Comparison of ENCODE assay signal across 9 mouse cellular contexts in genomic region chr16:85898391-85898790, GRCm38 (mm10). TPM values are rescaled to one million over a fixed set of nuclear protein-coding genes. Genes with fewer than 3 reads are reported as not detected.
DNase-seq lines count a peak whose midpoint lies in the region; ATAC-seq lines count a peak whose summit lies in the region.
"Had no signal": no experiment of that assay in that cellular context is flagged by ENCODE, and none has a peak within 500 bp of the region (broad histone marks: within the 10 kb centered on the region; RNA-seq: fewer than 3 reads in every experiment).

No protein-coding gene starts in this region.

- H3K4me2 ChIP-seq in embryonic facial prominence, embryonic 13.5 days = peak overlapping the region; percentile 97
- H3K4me2 ChIP-seq: liver, embryonic 12.5 days had no signal

- 83% methylated on average over 4 of the region's 4 CpGs for WGBS in embryonic facial prominence, embryonic 13.5 days

- no peaks in the 10 kb centered on the region for H3K9me3 ChIP-seq in embryonic facial prominence, embryonic 13.5 days
- H3K9me3 ChIP-seq: liver, embryonic 12.5 days had no signal

- no peak overlapping the region for H3K27ac ChIP-seq in embryonic facial prominence, embryonic 13.5 days
- H3K27ac ChIP-seq: liver, embryonic 12.5 days had no signal

- peak; percentile 35 for DNase-seq in adrenal gland, adult 2 months
- no peak for DNase-seq in adrenal gland, adult 18-20 months (ENCODE audit: low spot score in 2 of 2)
- peak; percentile 31 for DNase-seq in heart, postnatal 4 days
- DNase-seq in lung, postnatal 14 days = peak; percentile 34
- DNase-seq in frontal cortex, postnatal 25 days (ENCODE audit: low spot score in 2 of 2) = no peak
- DNase-seq in thymus, postnatal 14 days = no peak
- no peak for DNase-seq in layer of hippocampus, adult 8-10 months (ENCODE audit: low spot score in 2 of 2)

- peaks cover 36% of the 10 kb centered on the region for H3K4me1 ChIP-seq in embryonic facial prominence, embryonic 13.5 days

- peak overlapping the region; percentile 61 for H3K4me3 ChIP-seq in embryonic facial prominence, embryonic 13.5 days
- H3K4me3 ChIP-seq: liver, embryonic 12.5 days had no signal

- ATAC-seq in embryonic facial prominence, embryonic 13.5 days (ENCODE audit: insufficient number of reproducible peaks, insufficient read depth, low FRiP score, low TSS enrichment, low read depth) = no peak
- ATAC-seq: liver, embryonic 12.5 days had no signal

- no peak overlapping the region for H3K9ac ChIP-seq in embryonic facial prominence, embryonic 13.5 days
- H3K9ac ChIP-seq: liver, embryonic 12.5 days had no signal

- peaks cover 37% of the 10 kb centered on the region for H3K27me3 ChIP-seq in embryonic facial prominence, embryonic 13.5 days

- no peaks in the 10 kb centered on the region for H3K36me3 ChIP-seq in embryonic facial prominence, embryonic 13.5 days
- H3K36me3 ChIP-seq: liver, embryonic 12.5 days had no signal

RNA-seq across cellular contexts. Expression of gene Adamts5, which starts 3.2 kb away (rescaled TPM):
- 1 to 10 TPM; 7.3 to 8.5 TPM for total RNA-seq in adrenal gland, adult 2 months (2021)
- polyA plus RNA-seq in adrenal gland, adult 2 months (2012; rRNA removed) = 2.8 and 3.0 TPM in 2 replicates
- 10 to 100 TPM in 1 of 2 experiments, 1 to 10 TPM in 1; 7.4 to 11.6 TPM for total RNA-seq in adrenal gland, adult 18-20 months (2021)
- polyA plus RNA-seq in embryonic facial prominence, embryonic 13.5 days (2015; fragmentation: Nextera tagmentation; extraction: Ambion mirVana) = 3.7 and 4.1 TPM in 2 replicates
- 10 to 100 TPM; 10.2 to 10.6 TPM for total RNA-seq in heart, postnatal 4 days (2021)
- under 1 TPM; 0.41 to 0.74 (median 0.58) TPM for total RNA-seq in layer of hippocampus, adult 8-10 months (2022)

Comparison
In these comparisons a context has a peak if more than half of its experiments do, and no peak if none do; other contexts are left out.
1. DNase-seq: peak in adrenal gland, adult 2 months (single experiment), heart, postnatal 4 days (single experiment) and lung, postnatal 14 days (single experiment); none in adrenal gland, adult 18-20 months (0 of 2), frontal cortex, postnatal 25 days (0 of 2), thymus, postnatal 14 days (single experiment) and layer of hippocampus, adult 8-10 months (0 of 2).
2. RNA of gene Adamts5, which starts 3.2 kb away (total RNA-seq): 7.4 to 11.6 TPM in adrenal gland, adult 18-20 months, 10.2 to 10.6 TPM in heart, postnatal 4 days and 7.3 to 8.5 TPM in adrenal gland, adult 2 months; 0.41 to 0.74 TPM in layer of hippocampus, adult 8-10 months; every median in the first group is over 4 times any median in the second.